Mouse (Mus musculus) embryonic facial prominence, embryonic 14.5 days (tissue): ENCODE measurements around the gene Sco2. TPM values are rescaled to one million over a fixed set of nuclear protein-coding genes. Genes with fewer than 3 reads are reported as not detected.

Experiments
- ATAC-seq: fragments of 200-750 bp; cut with Nextera tagmentation; 2 replicates; pipeline ENCODE4 v1.8.0; 2017; ENCODE audit warnings: low read depth, moderate number of reproducible peaks, moderate TSS enrichment
- DNase-seq: peaks from one replicate; pipeline ENCODE4 v3.0.0-alpha.2; 2015; ENCODE audit warnings: low spot score
- H3K27ac ChIP-seq: fragments of 300-500 bp; sonication (generic); replicated peaks from 2 replicates; pipeline ENCODE4 v1.5.1; 2014; ENCODE audit warnings: low read depth, mild to moderate bottlenecking, low read length, moderate library complexity
- H3K27me3 ChIP-seq: fragments of 300-500 bp; sonication (generic); replicated peaks from 2 replicates; pipeline ENCODE4 v1.6.1; 2014; ENCODE audit warnings: low read length; ENCODE audit not compliant: control insufficient read depth, insufficient read depth
- H3K36me3 ChIP-seq: fragments of 300-500 bp; sonication (generic); 2 replicates; pipeline ENCODE4 v1.6.1; 2014; ENCODE audit warnings: low read length, mixed read lengths; ENCODE audit not compliant: control insufficient read depth, insufficient read depth
- H3K4me1 ChIP-seq: fragments of 300-500 bp; sonication (generic); 2 replicates; pipeline ENCODE4 v1.6.1; 2014; ENCODE audit warnings: antibody characterized with exemption, low read length; ENCODE audit not compliant: control insufficient read depth, insufficient read depth
- H3K4me2 ChIP-seq: fragments of 300-500 bp; sonication (generic); 2 replicates; pipeline ENCODE4 v1.6.1; 2014; ENCODE audit warnings: low read depth, mild to moderate bottlenecking, low read length, moderate library complexity, mixed read lengths
- H3K4me3 ChIP-seq: fragments of 300-500 bp; sonication (generic); 2 replicates; pipeline ENCODE4 v1.5.1; 2014; ENCODE audit warnings: low read depth, mild to moderate bottlenecking, low read length
- H3K9ac ChIP-seq: fragments of 300-500 bp; sonication (generic); 2 replicates; pipeline ENCODE4 v1.6.1; 2014; ENCODE audit warnings: low read depth, mild to moderate bottlenecking, low read length, moderate library complexity, mixed read lengths
- H3K9me3 ChIP-seq: fragments of 300-500 bp; sonication (generic); 2 replicates; pipeline ENCODE4 v1.6.1; 2016; ENCODE audit warnings: low read length; ENCODE audit not compliant: control insufficient read depth
- WGBS: fragments of 180-500 bp; shearing (Covaris S2); extraction: QIAGEN DNeasy Blood & Tissue Kit; methylation state at CpG from one replicate; pipeline ENCODE4 v1.1.7; 2014; 5-methylcytosine and 5-hydroxymethylcytosine counted together
- polyA plus RNA-seq: library from polyadenylated mRNA; unstranded; fragments of >200 nt; fragmentation: Nextera tagmentation; extraction: Ambion mirVana; gene quantifications from 2 replicates; pipeline ENCODE4 v1.2.1, GENCODE M21; 2014

The Sco2 gene
- polyA plus RNA-seq, 1 experiment from 2014 or later = 6.0 TPM

DNA sequence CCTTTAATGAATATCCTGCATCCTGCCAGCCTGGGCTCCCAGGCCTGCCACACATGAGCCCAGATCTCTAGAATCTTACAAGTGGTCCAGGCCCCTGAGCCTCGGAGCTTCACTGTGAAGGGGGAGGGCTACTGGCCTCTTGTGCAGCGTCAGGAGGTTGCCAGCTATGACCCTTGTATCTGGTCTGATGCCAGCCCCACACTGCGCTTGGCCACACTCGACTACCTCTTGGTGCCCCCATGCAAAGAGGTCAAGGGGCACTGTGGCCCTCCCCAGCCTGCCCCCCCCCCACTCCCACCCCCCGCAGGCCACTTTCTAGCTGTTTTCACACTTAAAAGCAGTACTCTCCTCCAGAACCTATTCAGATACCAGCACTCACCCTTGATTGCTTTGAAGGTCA, 47.2 kb downstream of the Sco2 start:
- H3K27ac ChIP-seq = no peak overlapping the region
- no peak overlapping the region for H3K4me2 ChIP-seq
- H3K9ac ChIP-seq = no peak overlapping the region
- peaks cover 8% of the 10 kb centered on the region; the same call in 1 of the 2 replicates for H3K4me1 ChIP-seq
- no peak for ATAC-seq
- H3K9me3 ChIP-seq = no peaks in the 10 kb centered on the region
- no peak for DNase-seq
- no peak overlapping the region for H3K4me3 ChIP-seq
- peaks cover 7% of the 10 kb centered on the region for H3K27me3 ChIP-seq
- no peaks in the 10 kb centered on the region for H3K36me3 ChIP-seq
- WGBS = 56% methylated on average over 3 of the region's 5 CpGs

DNA sequence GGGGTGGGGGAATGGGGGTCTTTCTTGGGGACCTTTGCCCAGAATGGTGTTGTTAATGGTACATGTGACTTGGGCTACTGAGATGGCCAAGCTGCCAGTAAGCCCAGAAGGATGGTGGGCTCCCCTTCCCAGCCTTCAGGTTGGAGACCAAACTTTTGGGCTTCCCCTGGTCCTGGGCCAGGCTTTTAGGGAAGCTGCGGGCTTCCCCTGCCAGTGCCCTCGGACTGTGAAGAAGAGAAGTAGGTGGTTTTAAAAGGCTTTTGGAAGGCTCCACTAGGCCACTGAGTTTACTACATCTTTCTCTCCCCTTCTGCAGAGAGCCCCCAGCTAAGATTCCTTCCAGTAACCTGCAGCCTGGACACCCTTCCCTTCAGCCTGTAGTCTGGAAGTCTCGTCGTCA, 50.0 kb downstream of the Sco2 start:
- H3K9ac ChIP-seq = no peak overlapping the region
- H3K27me3 ChIP-seq = peaks cover 7% of the 10 kb centered on the region
- peaks cover 8% of the 10 kb centered on the region; the same call in 1 of the 2 replicates for H3K4me1 ChIP-seq
- H3K4me3 ChIP-seq = no peak overlapping the region
- H3K27ac ChIP-seq = no peak overlapping the region
- DNase-seq = no peak
- no peak overlapping the region for H3K4me2 ChIP-seq
- no peaks in the 10 kb centered on the region for H3K9me3 ChIP-seq
- 91% methylated on average over 4 of the region's 4 CpGs for WGBS
- no peaks in the 10 kb centered on the region for H3K36me3 ChIP-seq
- ATAC-seq = no peak

DNA sequence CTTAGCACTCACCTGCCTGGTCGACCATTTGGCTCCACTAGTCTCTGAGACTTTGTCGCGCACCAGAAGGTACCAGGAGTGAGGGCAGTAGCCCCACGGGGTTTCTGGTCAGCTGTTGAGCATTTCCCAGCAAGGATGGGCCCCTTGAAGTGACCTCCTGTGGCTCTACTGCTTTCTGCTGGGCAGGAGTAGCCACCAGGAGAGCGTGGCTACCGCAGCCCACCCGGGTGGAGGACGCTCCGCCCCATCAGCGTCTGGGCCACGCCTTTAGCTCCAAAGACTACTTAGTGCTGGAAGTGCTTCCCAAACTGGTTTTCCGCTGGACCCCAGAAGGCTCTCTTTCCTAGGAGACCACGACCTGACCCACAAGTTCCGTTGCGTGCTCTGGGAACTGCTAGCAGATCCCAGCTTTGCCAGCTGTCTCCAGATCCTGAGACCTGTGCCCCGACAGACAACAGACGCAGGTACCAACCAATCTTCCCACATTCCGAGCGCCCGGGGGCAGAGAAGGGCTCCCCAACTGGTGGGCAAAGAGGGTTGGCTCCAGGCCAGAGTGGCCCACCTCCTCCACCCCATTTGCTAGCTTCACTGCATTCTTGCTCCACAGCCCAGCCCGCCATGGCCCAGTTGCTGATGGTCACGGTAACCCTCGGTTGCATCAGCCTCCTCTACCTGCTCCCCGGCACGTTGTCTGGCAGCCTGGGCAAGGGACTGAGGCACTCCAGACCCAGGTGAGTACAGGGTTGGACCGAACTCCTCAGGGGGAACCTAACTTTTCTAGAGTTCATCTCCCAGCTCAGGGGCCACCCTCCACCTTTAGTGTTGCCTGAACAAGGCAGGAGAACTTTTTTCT, 50.8 kb downstream of the Sco2 start, which contains the start of gene Adm2:
Adm2 (plus strand) TSS at position 51 of the 853 bp plus-strand sequence.
- Histone ChIP-seq H3K9me3 (no peaks in the 10 kb centered on the region), H3K4me1 (peaks cover 8% of the 10 kb centered on the region; the same call in 1 of the 2 replicates), H3K27me3 (peaks cover 7% of the 10 kb centered on the region), H3K27ac (no peak within 1 kb of the TSS), H3K4me2 (peak within 1 kb of the TSS; percentile 50), H3K9ac (no peak within 1 kb of the TSS), H3K4me3 (peak within 1 kb of the TSS; percentile 23), H3K36me3 (no peaks in the 10 kb centered on the region)
- WGBS = 11% methylated on average over 24 of the region's 26 CpGs
- DNase-seq (no peak), ATAC-seq (no peak)

Other genes starting within 250 kb of the Sco2 start
- 15.5 and 17.8 TPM in 2 replicates for gene Hdac10, start 245.1 kb downstream of the Sco2 start, polyA plus RNA-seq
- 13.6 and 14.2 TPM in 2 replicates for gene Mapk12, start 233.1 kb downstream of the Sco2 start, polyA plus RNA-seq
- 7.8 and 8.6 TPM in 2 replicates for gene Mapk11, start 224.2 kb downstream of the Sco2 start, polyA plus RNA-seq
- gene Plxnb2, start 193.1 kb downstream of the Sco2 start, polyA plus RNA-seq = 158 and 169 TPM in 2 replicates
- gene Dennd6b, start 177.3 kb downstream of the Sco2 start, polyA plus RNA-seq = 11.4 and 13.1 TPM in 2 replicates
- 27.3 and 32.2 TPM in 2 replicates for gene Ppp6r2, start 162.3 kb downstream of the Sco2 start, polyA plus RNA-seq
- gene Sbf1, start 58.5 kb downstream of the Sco2 start, polyA plus RNA-seq = 58.2 and 65.6 TPM in 2 replicates
- 0.21 TPM in 1 of 2 replicates, not detected in the other for gene Adm2, start 51.1 kb downstream of the Sco2 start, polyA plus RNA-seq
- gene Miox, start 39.4 kb downstream of the Sco2 start, polyA plus RNA-seq = not detected in 2 replicates
- gene Lmf2, start 18.2 kb downstream of the Sco2 start, polyA plus RNA-seq = 47.8 and 59.1 TPM in 2 replicates
- 139 and 162 TPM in 2 replicates for gene Ncaph2, start 18.1 kb downstream of the Sco2 start, polyA plus RNA-seq
- gene Tymp, start 3.2 kb upstream of the Sco2 start, polyA plus RNA-seq = 1.6 TPM in 2 replicates
- gene Odf3b, start 5.4 kb upstream of the Sco2 start, polyA plus RNA-seq = 1.3 and 1.7 TPM in 2 replicates
- not detected in 2 replicates for gene Klhdc7b, start 11.1 kb upstream of the Sco2 start, polyA plus RNA-seq
- gene Syce3, start 36.7 kb upstream of the Sco2 start, polyA plus RNA-seq = not detected in 2 replicates
- gene Cpt1b, start 52.0 kb upstream of the Sco2 start, polyA plus RNA-seq = 3.9 and 7.7 TPM in 2 replicates
- 1.1 and 2.3 TPM in 2 replicates for gene C730034F03Rik, start 55.7 kb upstream of the Sco2 start, polyA plus RNA-seq
- gene Gm44502, start 55.9 kb upstream of the Sco2 start, polyA plus RNA-seq = not detected in 2 replicates
- 44.7 and 48.1 TPM in 2 replicates for gene Chkb, start 56.1 kb upstream of the Sco2 start, polyA plus RNA-seq
- gene Mapk8ip2, start 80.1 kb upstream of the Sco2 start, polyA plus RNA-seq = 4.3 and 5.2 TPM in 2 replicates
- gene Arsa, start 103.6 kb upstream of the Sco2 start, polyA plus RNA-seq = 18.5 and 20.7 TPM in 2 replicates
- gene Shank3, start 125.8 kb upstream of the Sco2 start, polyA plus RNA-seq = 1.9 and 2.0 TPM in 2 replicates
- gene Acr, start 194.5 kb upstream of the Sco2 start, polyA plus RNA-seq = 0.22 and 0.38 TPM in 2 replicates
- 44.4 and 45.7 TPM in 2 replicates for gene Rabl2, start 218.1 kb upstream of the Sco2 start, polyA plus RNA-seq